Mouse (Mus musculus) cerebellum, adult 2 months (tissue): Measurements from ENCODE around the gene Tmem41a.

Experiments used
- CTCF ChIP-seq: fragments of 200-500 bp; IDR thresholded peaks from 2 replicates; pipeline ENCODE4 v1.5.1; 2011; ENCODE audit warnings: low read depth, mild to moderate bottlenecking, control low read depth, low read length, moderate library complexity, borderline replicate concordance; ENCODE audit not compliant: insufficient read depth
- POLR2A ChIP-seq: fragments of 200-500 bp; IDR thresholded peaks from 2 replicates; pipeline ENCODE4 v1.6.1; 2011; ENCODE audit warnings: low read length, control low read depth, borderline replicate concordance; ENCODE audit not compliant: insufficient read depth

- TF ChIP-seq POLR2A (no peak), CTCF (no peak)
Measured at GRCm38 (mm10) chr16:21995304-21995703, 48.0 kb upstream of the Tmem41a start, which contains the start of gene Liph.
